Mouse (Mus musculus): Measurements from ENCODE around the gene Cnih3. TPM values are rescaled to one million over a fixed set of nuclear protein-coding genes. Genes with fewer than 3 reads are reported as not detected.
A peak's percentile ranks its signal among the peaks of the same experiment; 100 is the strongest.

Gene Cnih3
- polyA plus RNA-seq, 1 experiment, result 0.07 TPM

DNA sequence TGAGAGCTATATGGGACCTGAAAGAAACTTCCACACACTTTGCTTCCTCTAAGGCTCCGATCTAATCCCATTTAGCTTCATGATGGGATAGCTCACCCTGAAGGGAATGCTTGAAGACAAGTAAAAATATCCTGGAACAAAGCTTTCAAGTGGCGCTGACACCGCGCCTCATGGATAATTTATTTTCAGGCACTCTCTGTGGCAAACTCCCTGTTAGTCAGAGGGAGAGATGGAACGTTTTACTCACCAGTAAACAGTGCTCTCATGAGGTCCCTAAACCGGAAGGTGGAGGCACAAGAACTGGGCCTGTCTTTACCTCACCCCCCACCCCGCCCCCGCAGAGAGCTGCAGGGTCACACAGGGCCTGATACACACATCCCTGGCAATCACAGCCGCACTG lies 64.4 kb downstream of the Cnih3 start:
- no peak for TF ChIP-seq MAX (IDR thresholded peaks at IDR 0.05)
- no peak for TF ChIP-seq MYOD1 (IDR thresholded peaks at IDR 0.05; ENCODE audit: control insufficient read depth, insufficient read length, low read depth)
- no peak for TF ChIP-seq USF1 (IDR thresholded peaks at IDR 0.05; ENCODE audit: low read depth)
- no peak for TF ChIP-seq FOSL1 (IDR thresholded peaks at IDR 0.05; ENCODE audit: insufficient read depth, low read length, poor library complexity, severe bottlenecking)
- no peak for TF ChIP-seq CTCF (IDR thresholded peaks at IDR 0.05; ENCODE audit: control insufficient read depth, insufficient read depth, insufficient read length)
- TF ChIP-seq MYOG (IDR thresholded peaks at IDR 0.05; ENCODE audit: control insufficient read depth, extremely low read depth, insufficient read length), result no peak
- TF ChIP-seq CEBPB (IDR thresholded peaks at IDR 0.05; ENCODE audit: low read depth), result no peak
- no peak overlapping the region for H3K4me3 ChIP-seq (ENCODE audit: insufficient read depth, poor library complexity, severe bottlenecking)
- H3ac ChIP-seq (ENCODE audit: control insufficient read depth, insufficient read length, low read depth), result no peak overlapping the region

DNA sequence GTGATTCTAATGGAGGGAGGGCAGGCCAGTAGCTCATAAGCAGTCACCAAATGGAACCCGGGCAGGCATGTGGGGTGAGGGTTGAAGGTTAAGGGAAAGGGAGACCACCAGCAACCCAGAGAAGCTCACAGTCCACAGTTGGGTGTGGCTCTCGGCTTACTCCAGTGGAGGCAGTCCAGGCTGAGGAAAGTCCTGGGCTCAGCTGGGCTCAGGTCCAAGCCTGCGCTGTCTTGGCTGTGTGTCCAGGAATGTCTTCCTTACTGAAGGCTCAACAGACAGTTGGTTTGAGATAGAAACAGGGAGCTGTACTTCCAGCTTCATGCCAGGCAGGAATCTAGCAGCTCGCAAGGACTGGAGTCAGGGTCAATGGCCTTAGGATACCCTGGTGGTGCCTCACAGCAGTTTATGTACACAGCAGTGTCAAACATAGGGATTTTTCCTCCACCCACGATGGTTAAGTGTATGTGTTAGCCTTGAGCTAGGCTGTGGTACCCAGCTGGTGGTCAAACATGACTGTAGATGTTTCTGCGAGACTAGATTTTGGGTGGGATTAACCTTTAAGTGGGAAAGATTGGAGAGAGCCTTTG lies 65.6 kb downstream of the Cnih3 start:
- H3K36me3 ChIP-seq (ENCODE audit: control insufficient read depth, insufficient read depth), result no peaks in the 10 kb centered on the region
- H3ac ChIP-seq (ENCODE audit: control insufficient read depth, insufficient read length, low read depth), result no peak overlapping the region
- H3K4me3 ChIP-seq (ENCODE audit: insufficient read depth, poor library complexity, severe bottlenecking), result no peak overlapping the region
- no peaks in the 10 kb centered on the region for H3K79me2 ChIP-seq (ENCODE audit: control insufficient read depth, insufficient read depth)
- no peaks in the 10 kb centered on the region for H3K27me3 ChIP-seq (ENCODE audit: control insufficient read depth, insufficient read depth, insufficient read length)
- TF ChIP-seq MYOD1 (IDR thresholded peaks at IDR 0.05; ENCODE audit: control insufficient read depth, insufficient read length, low read depth), result no peak
- no peak for TF ChIP-seq CTCF (IDR thresholded peaks at IDR 0.05; ENCODE audit: control insufficient read depth, insufficient read depth, insufficient read length)
- TF ChIP-seq USF1 (IDR thresholded peaks at IDR 0.05; ENCODE audit: low read depth), result no peak
- no peak for TF ChIP-seq MAX (IDR thresholded peaks at IDR 0.05)
- no peak for TF ChIP-seq CEBPB (IDR thresholded peaks at IDR 0.05; ENCODE audit: low read depth)
- no peak for TF ChIP-seq MYOG (IDR thresholded peaks at IDR 0.05; ENCODE audit: control insufficient read depth, extremely low read depth, insufficient read length)
- TF ChIP-seq FOSL1 (IDR thresholded peaks at IDR 0.05; ENCODE audit: insufficient read depth, low read length, poor library complexity, severe bottlenecking), result no peak
- no peaks in the 10 kb centered on the region for H3K79me3 ChIP-seq (ENCODE audit: low read depth)

More for the DNA sequence above, 64.4 kb downstream of the Cnih3 start:
- Histone ChIP-seq H3K36me3 (ENCODE audit: control insufficient read depth, insufficient read depth) (no peaks in the 10 kb centered on the region), H3K79me2 (ENCODE audit: control insufficient read depth, insufficient read depth) (no peaks in the 10 kb centered on the region), H3K79me3 (ENCODE audit: low read depth) (no peaks in the 10 kb centered on the region), H3K27me3 (ENCODE audit: control insufficient read depth, insufficient read depth, insufficient read length) (no peaks in the 10 kb centered on the region)

- Histone ChIP-seq H3K79me3 (ENCODE audit: low read depth) (no peaks in the 10 kb centered on the region), H3K36me3 (ENCODE audit: control insufficient read depth, insufficient read depth) (no peaks in the 10 kb centered on the region), H3K4me3 (ENCODE audit: insufficient read depth, poor library complexity, severe bottlenecking) (no peak overlapping the region), H3K79me2 (ENCODE audit: control insufficient read depth, insufficient read depth) (no peaks in the 10 kb centered on the region), H3ac (ENCODE audit: control insufficient read depth, insufficient read length, low read depth) (no peak overlapping the region), H3K27me3 (ENCODE audit: control insufficient read depth, insufficient read depth, insufficient read length) (no peaks in the 10 kb centered on the region)
- no peak for TF ChIP-seq FOSL1 (IDR thresholded peaks at IDR 0.05; ENCODE audit: insufficient read depth, low read length, poor library complexity, severe bottlenecking)
Measured at GRCm38 (mm10) chr1:181420080-181420536, 67.7 kb downstream of the Cnih3 start.

DNA sequence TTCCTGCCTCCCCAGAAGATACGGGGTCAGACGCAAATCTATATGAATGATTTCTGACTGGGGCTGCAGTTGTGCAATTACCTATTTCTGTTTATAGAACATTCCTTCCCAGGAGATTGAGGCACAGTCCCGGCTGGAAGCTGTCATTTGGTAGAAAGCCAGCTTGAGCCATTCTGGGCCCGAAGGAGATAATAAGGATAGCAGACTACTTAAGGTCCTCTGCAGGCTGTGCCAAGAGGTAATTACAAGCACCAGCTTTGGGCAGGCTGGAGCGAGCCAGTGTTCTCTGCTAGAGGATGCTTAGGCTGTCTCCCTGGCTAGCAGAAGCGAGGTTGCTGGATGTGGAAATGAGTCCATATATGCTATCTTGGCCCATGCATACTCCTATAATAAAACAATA lies 70.4 kb downstream of the Cnih3 start:
- Histone ChIP-seq H3K4me3 (ENCODE audit: insufficient read depth, poor library complexity, severe bottlenecking) (no peak overlapping the region), H3K79me3 (ENCODE audit: low read depth) (no peaks in the 10 kb centered on the region), H3K36me3 (ENCODE audit: control insufficient read depth, insufficient read depth) (no peaks in the 10 kb centered on the region), H3K79me2 (ENCODE audit: control insufficient read depth, insufficient read depth) (no peaks in the 10 kb centered on the region), H3K27me3 (ENCODE audit: control insufficient read depth, insufficient read depth, insufficient read length) (no peaks in the 10 kb centered on the region), H3ac (ENCODE audit: control insufficient read depth, insufficient read length, low read depth) (no peak overlapping the region)
- TF ChIP-seq USF1 (IDR thresholded peaks at IDR 0.05; ENCODE audit: low read depth) (no peak), MAX (IDR thresholded peaks at IDR 0.05) (no peak)

DNA sequence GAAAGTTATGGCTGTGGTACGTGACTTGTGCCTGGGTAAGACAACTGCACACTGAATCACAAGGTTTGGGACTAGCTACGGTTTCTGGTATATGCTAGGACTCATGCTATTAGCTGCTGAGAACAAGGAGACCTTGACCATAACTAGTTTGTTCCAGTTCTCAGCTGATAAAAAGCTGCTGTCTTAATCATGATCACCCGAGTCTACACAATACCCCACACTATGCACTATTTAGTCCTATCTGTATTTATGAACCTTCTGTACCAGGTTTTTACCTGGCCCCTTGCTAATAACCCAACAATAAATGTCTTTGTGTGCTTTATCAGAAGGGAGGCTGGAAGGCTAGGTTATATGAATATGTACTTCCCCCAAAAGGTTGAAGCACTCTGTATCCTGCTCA lies 72.5 kb downstream of the Cnih3 start:
- Histone ChIP-seq H3K4me3 (ENCODE audit: insufficient read depth, poor library complexity, severe bottlenecking) (no peak overlapping the region), H3ac (ENCODE audit: control insufficient read depth, insufficient read length, low read depth) (no peak overlapping the region), H3K79me2 (ENCODE audit: control insufficient read depth, insufficient read depth) (no peaks in the 10 kb centered on the region), H3K79me3 (ENCODE audit: low read depth) (no peaks in the 10 kb centered on the region), H3K27me3 (ENCODE audit: control insufficient read depth, insufficient read depth, insufficient read length) (no peaks in the 10 kb centered on the region), H3K36me3 (ENCODE audit: control insufficient read depth, insufficient read depth) (no peaks in the 10 kb centered on the region)
- no peak for TF ChIP-seq MYOG (IDR thresholded peaks at IDR 0.05; ENCODE audit: control insufficient read depth, extremely low read depth, insufficient read length)
- TF ChIP-seq CTCF (IDR thresholded peaks at IDR 0.05; ENCODE audit: control insufficient read depth, insufficient read depth, insufficient read length), result no peak
- TF ChIP-seq FOSL1 (IDR thresholded peaks at IDR 0.05; ENCODE audit: insufficient read depth, low read length, poor library complexity, severe bottlenecking), result no peak
- TF ChIP-seq CEBPB (IDR thresholded peaks at IDR 0.05; ENCODE audit: low read depth), result no peak
- TF ChIP-seq MYOD1 (IDR thresholded peaks at IDR 0.05; ENCODE audit: control insufficient read depth, insufficient read length, low read depth), result no peak

DNA sequence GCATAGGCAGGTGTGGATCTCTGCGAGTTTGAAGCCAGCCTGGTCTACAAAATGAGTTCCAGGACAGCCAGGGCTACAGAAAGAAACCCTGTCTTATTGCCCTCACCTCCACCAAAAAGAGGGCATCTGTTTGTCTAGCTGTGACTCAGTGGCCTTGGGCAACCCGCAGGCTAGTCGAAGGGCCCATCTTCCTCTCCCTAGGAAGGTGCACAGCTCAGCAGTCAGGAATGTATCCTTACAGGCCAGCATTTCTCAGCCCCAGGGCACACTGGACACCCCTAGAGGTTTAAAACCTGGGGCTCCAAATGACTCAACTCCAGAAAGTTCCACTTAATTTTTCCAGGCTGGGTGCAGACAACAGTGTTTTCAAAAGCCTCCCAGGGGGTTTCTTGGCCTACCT lies 73.0 kb downstream of the Cnih3 start:
- peak; percentile 62 for TF ChIP-seq FOSL1 (IDR thresholded peaks at IDR 0.05; ENCODE audit: insufficient read depth, low read length, poor library complexity, severe bottlenecking)
- TF ChIP-seq MYOD1 (IDR thresholded peaks at IDR 0.05; ENCODE audit: control insufficient read depth, insufficient read length, low read depth), result peak; percentile 40
- peak; percentile 79 for TF ChIP-seq CEBPB (IDR thresholded peaks at IDR 0.05; ENCODE audit: low read depth)
- TF ChIP-seq MAX (IDR thresholded peaks at IDR 0.05), result no peak
- H3ac ChIP-seq (ENCODE audit: control insufficient read depth, insufficient read length, low read depth), result no peak overlapping the region
- H3K79me2 ChIP-seq (ENCODE audit: control insufficient read depth, insufficient read depth), result no peaks in the 10 kb centered on the region
- H3K36me3 ChIP-seq (ENCODE audit: control insufficient read depth, insufficient read depth), result no peaks in the 10 kb centered on the region
- H3K79me3 ChIP-seq (ENCODE audit: low read depth), result no peaks in the 10 kb centered on the region
- H3K4me3 ChIP-seq (ENCODE audit: insufficient read depth, poor library complexity, severe bottlenecking), result no peak overlapping the region
- no peaks in the 10 kb centered on the region for H3K27me3 ChIP-seq (ENCODE audit: control insufficient read depth, insufficient read depth, insufficient read length)
